Mouse (Mus musculus) ovary, adult 18-20 months (tissue): Measurements from ENCODE around the gene Gm21985.

Experiments
- DNase-seq: peaks from one replicate; pipeline ENCODE4 v3.0.0; 2022; ENCODE audit warnings: low spot score, mixed read lengths

Gene Gm21985

DNA sequence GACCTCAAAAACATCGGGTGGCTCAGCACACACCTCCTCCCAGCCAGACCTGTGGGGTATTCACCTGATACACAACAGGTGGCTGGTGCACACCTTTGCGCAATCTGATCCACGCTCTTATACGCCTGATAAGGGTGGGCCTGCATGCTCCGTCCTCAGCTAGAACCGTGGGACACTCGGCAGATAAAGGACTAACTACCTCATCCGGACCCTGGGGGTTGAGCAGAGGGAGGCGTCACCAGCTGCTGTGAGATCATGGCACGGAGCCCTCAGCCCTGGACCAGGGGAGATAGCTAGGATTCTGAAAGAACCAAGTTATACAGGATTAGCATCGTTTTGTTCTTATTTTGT lies at the start of gene Gm21985:
Gene Gm21985 (plus strand): TSS at position 73 of the 351 bp plus-strand sequence.
- peak; percentile 50 for DNase-seq

DNA sequence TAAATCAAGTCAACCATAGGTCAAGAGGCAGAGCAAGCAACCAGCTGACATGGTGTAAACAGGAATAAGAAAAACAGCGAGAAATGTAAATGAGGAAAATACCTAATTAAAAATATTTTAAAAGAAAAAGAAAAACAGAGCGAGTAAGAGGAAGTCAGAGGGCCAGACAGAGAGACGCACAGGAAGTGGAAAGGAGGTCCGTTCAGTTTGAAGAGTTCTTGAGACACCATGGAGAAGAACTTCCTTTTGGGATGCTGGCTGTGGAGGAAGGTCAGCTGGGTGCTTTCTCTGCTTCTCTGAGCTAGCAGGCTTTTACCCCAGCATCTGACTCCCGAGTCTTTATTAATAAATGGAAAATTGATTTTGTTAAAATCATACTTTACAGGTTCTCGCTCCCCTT lies 48.5 kb upstream of the Gm21985 start:
- no peak for DNase-seq

DNA sequence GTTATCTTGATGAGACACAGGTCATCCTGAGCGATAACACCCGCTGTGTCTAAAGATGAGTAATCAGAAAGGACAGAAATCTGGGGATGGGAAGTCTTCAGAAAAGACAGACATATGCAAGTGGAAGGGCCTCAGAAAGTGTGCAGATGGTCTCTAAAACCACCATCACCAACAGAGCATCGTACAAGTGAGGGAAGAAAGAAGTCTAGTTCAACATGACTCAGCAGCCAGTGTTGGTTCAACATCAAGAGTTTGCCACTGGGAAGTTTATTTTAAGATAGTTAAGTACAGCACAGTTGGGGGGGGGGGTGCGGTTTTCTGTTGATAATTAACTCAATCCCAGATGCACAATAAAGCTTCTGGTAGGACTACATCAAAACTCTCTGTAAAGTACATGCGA lies 45.2 kb upstream of the Gm21985 start:
- no peak for DNase-seq

DNA sequence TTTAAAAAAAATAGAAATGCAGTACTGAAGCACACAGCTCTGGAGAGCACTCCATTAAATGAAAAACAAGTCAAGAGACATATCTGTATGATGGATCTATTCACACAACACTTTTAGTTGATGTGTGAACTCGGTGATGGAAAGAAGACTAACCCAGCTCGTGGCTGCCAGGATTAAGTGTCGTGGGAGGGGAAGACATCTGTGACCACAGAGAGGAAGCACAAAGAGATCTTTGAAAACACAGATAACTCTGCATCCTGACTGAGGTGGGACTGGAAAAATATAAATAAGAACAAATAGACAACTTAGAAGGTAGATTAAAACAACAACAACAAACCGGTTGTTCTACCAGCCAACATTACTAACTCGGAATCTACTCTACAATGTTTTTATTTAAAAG lies 43.5 kb upstream of the Gm21985 start:
- no peak for DNase-seq

DNA sequence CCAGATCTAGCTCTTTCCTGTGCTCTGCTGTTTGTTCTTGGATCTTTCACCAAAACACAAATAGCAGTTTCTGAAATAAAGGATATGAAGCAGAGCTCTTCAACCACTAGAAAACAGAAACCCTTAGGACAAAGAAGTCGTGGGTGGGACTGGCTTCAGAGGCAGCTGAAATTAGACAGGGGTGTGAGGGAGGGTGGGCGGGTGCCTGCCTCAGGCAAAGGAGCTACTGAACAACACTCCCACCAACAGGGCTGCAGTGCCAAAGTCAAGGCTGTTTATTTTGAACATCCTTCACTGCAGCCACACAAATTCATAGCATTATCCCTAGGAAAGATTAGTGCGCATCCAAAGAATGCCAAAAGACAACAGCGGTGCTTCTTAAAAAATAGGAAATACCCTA lies 41.8 kb upstream of the Gm21985 start:
- DNase-seq, result no peak

DNA sequence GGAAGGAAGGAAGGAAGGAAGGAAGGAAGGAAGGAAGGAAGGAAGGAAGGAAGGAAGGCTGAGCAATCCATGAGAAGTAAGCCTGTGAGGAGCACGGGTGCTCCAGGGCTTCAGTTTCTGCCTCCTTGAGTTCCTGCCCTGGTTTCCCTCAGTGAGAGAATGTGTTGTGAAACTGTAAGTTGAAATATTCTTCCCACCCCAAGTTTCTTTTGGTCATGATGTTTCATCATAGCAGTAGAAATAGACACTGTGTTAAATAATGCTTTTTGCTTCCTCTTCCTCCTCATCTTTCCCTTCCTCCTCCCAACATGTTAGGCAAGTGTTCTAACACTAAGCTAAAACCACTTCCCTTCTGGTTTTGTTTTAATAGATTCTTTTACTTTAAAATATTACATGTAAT lies 33.5 kb upstream of the Gm21985 start:
- no peak for DNase-seq

DNA sequence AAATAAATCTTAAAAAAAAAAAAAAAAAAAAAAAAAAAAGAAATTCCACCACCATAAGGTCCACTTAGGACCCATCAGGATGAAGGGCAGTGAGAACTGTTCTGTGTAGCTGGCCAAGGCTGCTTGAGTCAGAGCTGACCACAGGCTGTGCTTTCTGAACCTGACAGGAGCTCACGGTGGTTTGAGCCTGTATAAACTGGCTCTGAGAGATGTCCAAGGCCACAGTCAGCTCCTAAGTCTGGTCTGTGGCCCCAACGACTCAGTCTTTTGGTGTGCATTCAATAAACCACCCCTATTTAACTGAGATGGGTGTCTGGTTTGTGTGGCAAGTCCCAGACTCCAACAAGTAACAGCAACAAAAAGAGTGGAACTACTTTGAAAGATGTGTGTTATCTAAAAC lies 29.5 kb upstream of the Gm21985 start:
- DNase-seq, result no peak

DNA sequence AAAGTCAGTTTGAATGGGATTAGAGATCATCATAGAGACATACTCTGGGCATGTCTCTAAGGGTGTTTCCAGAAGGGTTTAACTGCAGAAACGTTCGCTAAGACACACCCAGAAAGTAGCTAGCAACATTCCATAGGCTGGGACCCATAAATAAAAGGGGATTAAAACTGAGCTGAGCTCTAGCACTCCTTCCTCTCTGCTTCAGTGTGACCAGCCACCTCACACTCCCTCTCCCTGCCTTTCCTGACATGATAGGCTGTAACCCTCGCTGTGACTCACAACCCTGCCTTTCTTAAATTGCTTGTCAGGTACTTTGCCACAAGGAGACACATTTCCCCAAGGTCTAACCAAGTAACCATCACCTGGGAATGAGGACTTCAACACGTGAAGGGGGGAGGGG lies 28.1 kb upstream of the Gm21985 start:
- no peak for DNase-seq

DNA sequence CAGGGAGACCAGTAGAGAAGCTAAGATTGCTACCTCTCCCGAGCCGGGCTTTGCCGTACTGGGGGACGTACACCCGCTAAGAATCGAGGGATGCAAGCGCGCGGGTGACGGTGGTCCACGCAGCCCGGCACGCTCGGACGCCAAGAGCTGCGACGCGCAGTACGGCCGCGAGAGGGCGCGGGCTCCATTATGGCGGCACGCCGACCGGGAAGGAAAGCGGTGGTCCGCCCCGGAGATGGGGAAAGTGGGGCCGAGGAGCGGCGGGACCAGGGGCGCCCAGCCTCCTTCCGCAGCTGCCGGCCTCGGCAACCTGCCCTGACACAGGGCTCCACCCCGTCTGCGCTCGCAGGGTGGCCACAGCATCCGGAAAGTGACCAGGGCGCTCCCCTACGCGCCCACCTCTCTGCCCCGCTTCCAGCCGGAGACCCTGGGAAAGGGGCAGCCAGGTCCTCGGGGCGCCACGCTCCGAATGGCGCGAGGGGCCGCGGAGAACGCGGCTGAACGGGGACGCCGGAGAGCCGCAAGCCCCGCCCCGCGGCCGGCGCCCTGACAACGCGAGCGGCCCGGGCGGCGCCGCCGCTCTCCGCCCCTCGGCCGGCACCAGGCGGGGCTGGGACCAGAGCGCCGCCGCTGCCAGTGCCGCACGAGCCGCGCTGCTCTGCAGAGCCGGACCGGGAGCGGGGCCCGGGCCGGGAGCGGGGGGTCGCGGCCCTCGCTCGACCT lies 26.7 kb upstream of the Gm21985 start, which contains the start of gene Lpcat4:
Gene Lpcat4 (plus strand): TSS at position 257 of the 723 bp plus-strand sequence.
- DNase-seq, result peak; percentile 74

DNA sequence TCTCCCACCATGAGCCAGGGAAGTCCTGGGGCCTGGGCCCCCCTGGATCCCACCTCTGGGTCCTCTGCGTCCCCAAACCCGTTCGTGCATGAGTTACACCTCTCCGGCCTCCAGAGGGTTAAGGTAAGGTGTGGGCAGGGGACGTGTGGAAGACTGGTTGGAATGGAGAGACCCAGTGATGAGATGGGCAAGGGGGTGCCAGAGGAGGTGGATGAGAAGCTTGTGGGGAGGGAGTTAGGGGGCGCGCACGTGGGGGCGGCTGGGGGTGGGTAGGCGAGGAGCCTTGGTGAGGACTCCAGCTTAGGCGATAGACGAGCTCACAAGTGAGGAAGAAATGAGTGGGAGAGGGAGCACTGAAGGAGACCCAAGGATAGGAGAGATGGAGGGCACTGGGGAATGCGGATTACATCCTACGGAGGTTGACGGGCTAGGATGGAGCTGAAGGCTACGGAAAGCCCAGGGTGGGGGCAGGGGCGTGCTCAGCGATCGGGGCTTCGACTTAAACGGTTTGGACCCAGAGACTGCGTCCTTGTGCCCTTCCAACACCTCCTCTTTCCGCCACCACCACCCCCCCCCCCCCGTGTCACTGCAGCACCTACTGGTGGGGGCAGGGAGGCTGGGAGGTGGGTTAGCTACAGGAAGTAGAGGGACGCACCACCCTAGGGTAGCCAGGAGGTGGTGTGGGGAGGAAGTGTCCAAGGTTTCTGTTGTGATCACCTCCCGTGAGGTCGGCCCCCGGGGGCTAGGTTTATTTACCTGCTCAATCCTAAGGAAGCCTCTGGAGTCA lies 26.0 kb upstream of the Gm21985 start:
- no peak for DNase-seq

DNA sequence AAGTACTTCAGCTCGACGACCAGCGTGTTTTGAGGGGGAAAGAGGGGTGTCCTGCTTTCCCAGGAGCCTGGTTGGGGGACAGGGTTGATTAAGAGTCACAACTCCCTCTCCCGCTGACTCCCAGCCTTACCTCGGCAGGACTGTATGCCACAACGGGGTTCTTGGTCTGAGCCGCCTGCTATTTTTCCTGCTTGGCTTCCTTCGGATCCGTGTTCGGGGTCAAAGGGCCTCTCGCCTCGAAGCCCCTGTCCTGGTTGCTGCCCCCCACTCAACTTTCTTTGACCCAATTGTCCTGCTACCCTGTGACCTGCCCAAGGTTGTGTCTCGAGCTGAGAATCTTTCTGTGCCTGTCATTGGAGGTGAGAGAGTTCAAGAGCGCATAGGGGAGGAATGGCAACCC lies 24.3 kb upstream of the Gm21985 start:
- DNase-seq, result no peak

DNA sequence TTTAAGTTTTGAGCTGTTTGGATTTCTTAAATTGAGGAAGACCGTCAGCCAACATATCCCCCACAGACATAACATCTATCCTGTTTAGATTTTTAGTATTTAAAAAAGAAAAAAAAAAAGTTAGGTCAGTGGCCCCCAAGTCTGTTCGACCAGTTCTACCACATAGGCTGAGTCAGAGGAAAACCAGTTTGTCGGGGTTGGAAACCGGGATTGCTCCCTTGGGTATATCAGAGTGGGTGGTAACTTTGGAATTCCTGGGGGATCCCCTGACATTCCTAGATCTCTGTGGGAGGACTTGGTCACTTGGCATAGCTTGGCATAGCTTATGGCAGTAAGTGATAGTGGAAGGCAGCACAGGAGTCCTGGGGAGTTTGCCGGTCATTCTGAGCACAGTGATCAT lies 20.8 kb upstream of the Gm21985 start:
- DNase-seq, result no peak

DNA sequence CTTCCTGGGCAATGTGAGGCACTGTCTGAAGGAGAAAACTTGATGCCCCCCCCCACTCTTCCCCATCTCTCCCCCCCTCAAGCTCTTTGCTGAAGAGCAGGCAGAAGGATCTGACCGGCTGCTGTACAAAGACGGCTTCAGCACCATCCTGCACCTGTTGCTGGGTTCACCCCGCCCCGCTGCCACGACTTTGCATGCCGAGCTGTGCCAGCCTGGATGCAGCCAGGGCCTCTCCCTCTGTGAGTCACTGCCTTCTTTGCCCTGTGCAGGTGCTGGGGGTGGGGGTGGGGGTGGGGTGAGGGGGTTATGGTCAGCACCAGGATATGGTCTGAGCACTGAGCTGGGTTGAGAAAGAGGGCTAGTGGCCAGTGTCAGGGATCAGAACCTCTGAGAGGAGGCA lies 19.9 kb upstream of the Gm21985 start:
- no peak for DNase-seq

DNA sequence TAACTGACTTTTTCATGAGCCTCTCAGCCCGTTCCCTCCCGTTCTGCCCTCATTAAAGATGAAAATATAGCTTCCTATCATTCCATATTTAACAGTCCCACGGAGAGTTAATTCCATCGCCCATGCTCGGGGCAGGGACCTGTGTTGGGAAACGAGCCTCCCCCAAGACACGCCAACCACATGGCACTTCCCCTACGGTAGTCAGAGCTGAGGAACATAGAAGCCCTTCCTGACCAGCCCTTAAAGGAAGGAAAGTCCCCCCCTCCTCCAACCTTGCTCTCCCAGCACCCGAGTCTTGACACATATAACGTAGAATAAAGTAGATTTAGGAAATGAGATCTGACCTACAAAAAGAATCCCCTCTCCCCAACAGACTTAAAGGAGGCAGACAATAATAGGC lies 18.8 kb upstream of the Gm21985 start:
- DNase-seq, result no peak

DNA sequence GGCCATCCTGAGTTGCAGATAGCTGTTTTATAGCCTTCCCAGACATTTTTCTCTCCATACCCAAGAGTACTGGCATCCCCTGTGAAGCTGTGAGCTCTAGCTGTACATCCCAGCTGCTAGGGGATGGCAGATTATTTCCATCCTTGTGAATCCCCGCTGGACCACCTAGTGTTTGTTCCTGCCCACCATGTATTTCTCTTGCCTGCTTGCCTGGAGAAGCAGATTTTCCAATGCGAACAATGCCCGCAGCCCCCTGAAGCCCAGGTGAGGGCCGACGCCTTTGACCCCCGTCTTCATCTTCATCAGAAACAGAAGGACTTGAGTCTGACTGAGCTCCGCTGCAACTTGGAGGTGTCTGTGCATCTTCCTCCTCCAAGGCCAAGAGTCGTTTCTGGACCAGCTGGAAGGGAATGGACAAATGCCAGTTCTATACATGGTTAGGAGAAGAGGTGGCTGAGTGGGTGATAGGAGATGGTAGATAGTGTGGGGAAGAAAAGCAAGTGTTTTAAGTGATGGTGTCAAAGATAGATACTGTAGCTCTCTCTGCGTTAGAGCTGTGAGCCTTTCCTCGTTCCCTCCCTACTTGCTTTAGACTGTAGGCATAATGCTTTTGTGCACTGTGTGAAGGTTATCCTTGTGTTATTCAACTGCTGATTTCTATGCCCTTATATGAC lies 16.2 kb upstream of the Gm21985 start:
- no peak for DNase-seq

DNA sequence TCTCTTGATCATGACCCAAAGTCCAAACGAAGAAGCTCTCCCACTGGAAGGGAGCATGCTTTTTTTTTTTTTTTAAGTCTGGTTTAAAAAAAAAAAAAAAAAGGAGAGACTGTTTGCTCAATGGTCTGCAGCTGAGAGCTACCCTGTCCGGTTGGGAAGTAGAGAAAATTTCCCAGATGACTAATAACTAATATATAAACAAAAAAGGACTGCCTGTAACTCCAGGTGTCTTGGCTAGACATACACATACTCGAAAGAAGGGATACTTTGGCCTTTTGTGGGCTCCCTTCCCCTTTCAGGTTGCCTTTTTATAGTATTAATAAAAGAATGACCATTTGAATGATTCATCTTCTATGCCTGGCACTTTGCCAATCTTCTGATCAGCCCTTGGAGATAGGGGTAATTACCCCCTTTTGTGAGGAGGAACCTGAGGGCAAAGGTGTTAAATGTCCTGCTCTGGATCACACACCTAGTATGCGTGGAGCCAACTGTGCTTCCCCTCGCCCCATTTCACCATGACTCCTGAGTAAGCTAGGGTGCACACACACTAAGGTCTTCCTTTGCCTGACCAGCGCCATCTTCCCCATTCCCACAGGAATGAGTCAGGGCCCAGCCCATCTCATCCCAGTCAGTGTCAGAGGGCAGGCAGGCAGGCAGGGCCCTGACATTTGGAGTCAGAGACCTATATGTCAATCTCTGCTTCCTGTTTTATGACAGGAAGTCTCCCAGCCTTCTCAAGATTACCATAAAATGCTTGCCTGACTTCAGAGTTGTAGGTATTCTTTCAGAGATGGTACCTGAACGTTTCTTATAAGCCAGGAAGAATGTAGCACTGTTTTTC lies 11.2 kb upstream of the Gm21985 start:
- no peak for DNase-seq

DNA sequence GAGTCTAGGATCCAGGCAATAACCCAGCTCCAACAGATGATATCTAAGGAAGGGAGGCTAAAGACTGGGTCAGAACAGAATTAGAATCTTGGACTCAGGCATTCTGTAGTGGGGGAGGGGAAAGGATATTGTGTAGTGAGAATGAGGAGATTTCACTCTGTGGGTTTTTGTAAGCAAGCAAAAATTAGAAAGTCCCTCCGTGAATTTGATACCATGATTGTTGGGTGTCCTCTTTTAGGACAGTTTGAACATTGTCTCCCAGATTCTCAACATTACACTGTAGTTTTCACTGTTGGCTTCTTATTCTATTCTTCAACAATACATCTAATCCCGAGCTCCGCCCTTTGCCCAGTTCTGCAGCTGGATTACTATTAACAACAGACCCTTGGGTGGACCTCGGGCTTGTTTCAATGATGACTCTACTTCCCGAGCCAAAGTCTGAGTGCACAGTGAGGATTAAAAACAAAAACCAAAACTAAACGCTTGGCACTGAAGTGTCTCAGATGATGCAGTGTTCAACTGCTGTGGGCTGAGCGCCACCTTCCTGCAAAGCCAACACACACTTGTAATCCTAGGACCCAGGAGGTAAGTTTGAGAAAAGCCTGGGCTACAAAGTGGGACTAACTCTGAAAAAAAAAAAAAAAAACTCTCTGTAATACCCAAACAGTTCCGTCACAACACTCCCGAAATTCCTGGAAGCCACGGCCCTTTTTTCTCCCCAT lies 6.7 kb upstream of the Gm21985 start, which contains the start of gene Nutm1:
Gene Nutm1 (minus strand): TSS at position 51 of the 722 bp plus-strand sequence.
- DNase-seq, result no peak

DNA sequence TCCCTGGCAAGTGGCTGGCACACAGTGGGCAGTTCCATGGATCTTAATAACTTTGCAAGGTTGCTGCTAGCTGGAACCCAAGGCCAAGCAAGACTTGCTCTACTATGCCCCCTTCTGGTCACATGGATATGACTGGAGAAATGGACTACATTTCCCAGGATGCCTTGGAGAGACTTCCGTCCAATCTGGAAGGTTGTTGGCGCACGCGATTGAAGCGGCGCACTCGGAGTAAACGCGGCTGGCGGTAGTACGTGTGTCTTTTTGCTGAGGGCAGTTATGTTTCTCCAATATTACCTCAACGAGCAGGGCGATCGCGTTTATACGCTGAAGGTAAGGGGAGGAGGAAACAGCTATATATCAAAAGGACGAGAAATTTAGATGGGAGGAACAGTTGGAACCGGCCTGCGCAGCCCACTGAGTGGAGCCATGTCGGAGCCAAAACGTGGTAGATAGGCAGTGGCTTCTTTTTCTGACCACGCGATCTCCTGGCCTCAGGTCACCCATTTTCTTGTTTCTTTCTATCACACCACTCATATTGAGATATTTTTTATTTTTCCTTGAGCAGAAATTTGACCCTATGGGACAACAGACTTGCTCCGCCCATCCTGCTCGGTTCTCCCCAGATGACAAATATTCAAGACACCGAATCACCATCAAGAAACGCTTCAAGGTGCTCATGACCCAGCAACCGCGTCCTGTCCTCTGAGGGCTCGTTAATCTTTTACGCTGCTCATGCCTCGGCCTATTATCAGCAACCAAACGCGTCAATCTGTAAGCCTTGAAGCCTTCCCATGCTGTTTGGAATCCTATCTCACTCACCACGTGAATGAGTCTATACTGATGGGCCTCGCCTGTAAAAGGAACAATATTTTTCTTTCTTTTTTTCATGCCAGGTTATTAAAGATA lies 4.1 kb upstream of the Gm21985 start, which contains the start of gene Nop10:
Gene Nop10 (plus strand): TSS at position 179 of the 906 bp plus-strand sequence.
- peak; percentile 70 for DNase-seq

DNA sequence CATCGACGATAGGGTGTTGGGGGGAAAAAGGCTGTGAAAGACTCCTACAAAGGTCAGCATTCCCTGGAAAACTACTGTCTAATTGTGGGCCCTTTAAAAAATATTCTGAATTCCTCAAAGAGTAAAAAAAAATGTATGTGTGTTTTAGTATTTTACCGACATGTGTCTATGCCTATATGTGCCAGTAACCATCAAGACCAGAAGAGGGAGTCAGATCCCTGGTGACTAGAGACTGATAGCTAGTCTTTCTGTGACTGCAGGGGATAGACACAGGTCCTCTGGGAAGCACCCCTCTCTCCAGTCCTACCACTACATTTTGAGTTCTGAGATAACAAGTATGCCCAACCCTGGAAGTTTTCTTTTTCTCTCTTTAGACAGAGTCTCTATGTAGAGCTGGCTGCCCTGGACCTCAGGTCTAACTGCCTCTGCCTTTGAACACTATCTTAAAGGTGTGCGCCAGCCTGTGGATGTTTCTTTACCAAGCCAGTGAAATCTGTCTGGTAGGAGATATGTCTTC lies 3.3 kb upstream of the Gm21985 start:
- no peak for DNase-seq

DNA sequence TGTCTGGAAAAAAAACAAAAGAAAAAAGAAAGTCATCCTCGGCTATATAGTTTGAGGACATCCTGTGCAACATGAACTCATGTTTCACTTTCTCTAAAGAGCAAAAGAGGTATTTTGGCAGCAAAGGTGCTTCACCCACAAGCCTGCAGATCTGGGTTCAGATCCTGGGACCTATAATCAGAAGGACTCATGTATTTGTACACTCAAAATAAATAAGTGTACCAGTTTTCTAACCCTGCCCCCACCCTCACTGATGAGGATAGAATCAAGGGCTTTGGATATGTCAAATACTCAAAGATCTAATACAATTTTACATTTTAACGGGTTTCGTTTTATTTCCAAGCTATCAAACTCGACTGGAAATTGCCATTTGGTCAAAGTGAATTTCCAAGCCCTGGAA lies 1.8 kb upstream of the Gm21985 start:
- DNase-seq, result no peak
